Mouse (Mus musculus) hindbrain, embryonic 15.5 days (tissue): ENCODE results near the gene Six5. TPM values are rescaled to one million over a fixed set of nuclear protein-coding genes. Genes with fewer than 3 reads are reported as not detected.

Experiments used
- ATAC-seq: fragments of 200-750 bp; cut with Nextera tagmentation; 2 replicates; pipeline ENCODE4 v1.8.0; 2017; ENCODE audit warnings: low read depth, moderate number of reproducible peaks, moderate TSS enrichment; ENCODE audit not compliant: low FRiP score
- H3K27ac ChIP-seq: fragments of 300-500 bp; sonication (generic); replicated peaks from 2 replicates; pipeline ENCODE4 v1.5.1; 2015; ENCODE audit warnings: mild to moderate bottlenecking, inconsistent platforms
- H3K27me3 ChIP-seq: fragments of 300-500 bp; sonication (generic); 2 replicates; pipeline ENCODE4 v1.6.1; 2015; ENCODE audit warnings: control low read depth, inconsistent platforms
- H3K36me3 ChIP-seq: fragments of 300-500 bp; sonication (generic); 2 replicates; pipeline ENCODE4 v1.6.1; 2015; ENCODE audit warnings: control low read depth, inconsistent platforms
- H3K4me1 ChIP-seq: fragments of 300-500 bp; sonication (generic); replicated peaks from 2 replicates; pipeline ENCODE4 v1.6.1; 2015; ENCODE audit warnings: control low read depth, inconsistent platforms
- H3K4me2 ChIP-seq: fragments of 300-500 bp; sonication (generic); 2 replicates; pipeline ENCODE4 v1.6.1; 2015; ENCODE audit warnings: moderate library complexity, mild to moderate bottlenecking, inconsistent platforms
- H3K4me3 ChIP-seq: fragments of 300-500 bp; sonication (generic); 2 replicates; pipeline ENCODE4 v1.5.1; 2015; ENCODE audit warnings: mild to moderate bottlenecking, inconsistent platforms
- H3K9ac ChIP-seq: fragments of 300-500 bp; sonication (generic); 2 replicates; pipeline ENCODE4 v1.6.1; 2015; ENCODE audit warnings: inconsistent platforms
- H3K9me3 ChIP-seq: fragments of 300-500 bp; sonication (generic); 2 replicates; pipeline ENCODE4 v1.6.1; 2016; ENCODE audit warnings: control low read depth, inconsistent platforms
- WGBS: fragments of 180-500 bp; shearing (Covaris S2); methylation state at CpG from one replicate; pipeline ENCODE4 v1.1.7; 2015; 5-methylcytosine and 5-hydroxymethylcytosine counted together
- polyA plus RNA-seq: library from polyadenylated mRNA; unstranded; fragments of >200 nt; fragmentation: Nextera tagmentation; extraction: Ambion mirVana; gene quantifications from 2 replicates; pipeline ENCODE4 v1.2.1, GENCODE M21; 2015

Six5 gene
- polyA plus RNA-seq, 1 experiment from 2014 or later, result 2.6 TPM

- Histone ChIP-seq H3K27ac (no peak overlapping the region), H3K4me1 (peaks cover 16% of the 10 kb centered on the region), H3K9ac (no peak overlapping the region), H3K4me2 (no peak overlapping the region), H3K27me3 (0 out of 2 replicates have a peak, but pooled peaks cover 9% of the 10 kb centered on the region), H3K4me3 (no peak overlapping the region), H3K9me3 (0 out of 2 replicates have a peak, but pooled peaks cover 3% of the 10 kb centered on the region), H3K36me3 (peaks cover 18% of the 10 kb centered on the region; the same call in 1 of the 2 replicates)
- WGBS, result 95% methylated on average over 1 of the region's 1 CpGs
- ATAC-seq, result no peak
These were observed 5.9 kb downstream of the Six5 start for GRCm38 (mm10) chr7:19100290-19100689.

GRCm38 (mm10) chr7:19103741-19104140 is 9.3 kb downstream of the Six5 start:
- Histone ChIP-seq H3K9ac (no peak overlapping the region), H3K27ac (no peak overlapping the region), H3K36me3 (peaks cover 18% of the 10 kb centered on the region; the same call in 1 of the 2 replicates), H3K4me3 (no peak overlapping the region), H3K4me1 (no peaks in the 10 kb centered on the region), H3K27me3 (no peaks in the 10 kb centered on the region), H3K4me2 (no peak overlapping the region), H3K9me3 (0 out of 2 replicates have a peak, but pooled peaks cover 3% of the 10 kb centered on the region)
- ATAC-seq, result no peak

GRCm38 (mm10) chr7:19104486-19104885 is 10.1 kb downstream of the Six5 start:
- Histone ChIP-seq H3K4me3 (no peak overlapping the region), H3K27ac (no peak overlapping the region), H3K4me2 (no peak overlapping the region), H3K4me1 (no peaks in the 10 kb centered on the region), H3K9me3 (0 out of 2 replicates have a peak, but pooled peaks cover 3% of the 10 kb centered on the region), H3K27me3 (no peaks in the 10 kb centered on the region), H3K9ac (no peak overlapping the region), H3K36me3 (peaks cover 18% of the 10 kb centered on the region; the same call in 1 of the 2 replicates)
- 82% methylated on average over 2 of the region's 2 CpGs for WGBS
- no peak for ATAC-seq

GRCm38 (mm10) chr7:19107436-19107835 is 13.0 kb downstream of the Six5 start:
- Histone ChIP-seq H3K27me3 (no peaks in the 10 kb centered on the region), H3K4me1 (no peaks in the 10 kb centered on the region), H3K4me2 (no peak overlapping the region), H3K4me3 (no peak overlapping the region), H3K9ac (no peak overlapping the region), H3K9me3 (0 out of 2 replicates have a peak, but pooled peaks cover 3% of the 10 kb centered on the region), H3K36me3 (peaks cover 18% of the 10 kb centered on the region; the same call in 1 of the 2 replicates), H3K27ac (no peak overlapping the region)
- ATAC-seq, result no peak
- WGBS, result 64% methylated on average over 3 of the region's 3 CpGs

GRCm38 (mm10) chr7:19109565-19109964 is 15.2 kb downstream of the Six5 start:
- no peak overlapping the region for H3K4me3 ChIP-seq
- no peak for ATAC-seq
- no peak overlapping the region for H3K9ac ChIP-seq
- H3K27me3 ChIP-seq, result 0 out of 2 replicates have a peak, but pooled peaks cover 3% of the 10 kb centered on the region
- H3K4me1 ChIP-seq, result no peaks in the 10 kb centered on the region
- H3K27ac ChIP-seq, result no peak overlapping the region
- no peaks in the 10 kb centered on the region for H3K36me3 ChIP-seq
- 94% methylated on average over 1 of the region's 1 CpGs for WGBS
- H3K9me3 ChIP-seq, result no peaks in the 10 kb centered on the region
- H3K4me2 ChIP-seq, result no peak overlapping the region

- Histone ChIP-seq H3K27ac (peak within 1 kb of the TSS; percentile 33; the same call in 1 of the 2 replicates), H3K4me3 (peak within 1 kb of the TSS; percentile 38), H3K4me1 (peaks cover 28% of the 10 kb centered on the region), H3K36me3 (no peaks in the 10 kb centered on the region), H3K27me3 (0 out of 2 replicates have a peak, but pooled peaks cover 2% of the 10 kb centered on the region), H3K9ac (peak within 1 kb of the TSS; percentile 7; the same call in 1 of the 2 replicates), H3K4me2 (peak within 1 kb of the TSS; percentile 69), H3K9me3 (no peaks in the 10 kb centered on the region)
- WGBS, result 15% methylated on average over 64 of the region's 64 CpGs
- peak; percentile 75 for ATAC-seq
These were observed 23.8 kb downstream of the Six5 start, which contains the start of gene Gm4969 for GRCm38 (mm10) chr7:19118028-19118771. TSS of gene Gm4969 (minus strand) at chr7:19118368.

- Histone ChIP-seq H3K27me3 (no peaks in the 10 kb centered on the region), H3K4me3 (no peak overlapping the region), H3K9me3 (no peaks in the 10 kb centered on the region), H3K4me1 (peaks cover 28% of the 10 kb centered on the region), H3K27ac (peak overlapping the region; percentile 33; the same call in 1 of the 2 replicates), H3K9ac (no peak overlapping the region), H3K4me2 (peak overlapping the region; percentile 69), H3K36me3 (no peaks in the 10 kb centered on the region)
- WGBS, result 92% methylated on average over 8 of the region's 8 CpGs
- ATAC-seq, result peak; percentile 10; the same call in 1 of the 2 replicates
These were observed 24.7 kb downstream of the Six5 start for GRCm38 (mm10) chr7:19119083-19119482.

GRCm38 (mm10) chr7:19119631-19120429 is 25.4 kb downstream of the Six5 start, which contains the start of gene Fbxo46:
TSS of gene Fbxo46 (plus strand) at chr7:19119859.
- WGBS, result 3% methylated on average over 34 of the region's 34 CpGs
- H3K9me3 ChIP-seq, result no peaks in the 10 kb centered on the region
- H3K36me3 ChIP-seq, result no peaks in the 10 kb centered on the region
- ATAC-seq, result peak; percentile 91
- peak within 1 kb of the TSS; percentile 69 for H3K4me3 ChIP-seq
- H3K9ac ChIP-seq, result peak within 1 kb of the TSS; percentile 81
- no peaks in the 10 kb centered on the region for H3K27me3 ChIP-seq
- peak within 1 kb of the TSS; percentile 75 for H3K27ac ChIP-seq
- H3K4me1 ChIP-seq, result peaks cover 28% of the 10 kb centered on the region
- peak within 1 kb of the TSS; percentile 69 for H3K4me2 ChIP-seq

GRCm38 (mm10) chr7:19121686-19122085 is 27.3 kb downstream of the Six5 start:
- Histone ChIP-seq H3K4me2 (no peak overlapping the region), H3K27me3 (no peaks in the 10 kb centered on the region), H3K36me3 (no peaks in the 10 kb centered on the region), H3K27ac (no peak overlapping the region), H3K9ac (no peak overlapping the region), H3K4me3 (no peak overlapping the region), H3K4me1 (peaks cover 28% of the 10 kb centered on the region), H3K9me3 (no peaks in the 10 kb centered on the region)
- ATAC-seq, result no peak
- 96% methylated on average over 4 of the region's 4 CpGs for WGBS

GRCm38 (mm10) chr7:19124713-19125112 is 30.3 kb downstream of the Six5 start:
- Histone ChIP-seq H3K4me3 (no peak overlapping the region), H3K27ac (no peak overlapping the region), H3K9ac (no peak overlapping the region), H3K4me1 (peaks cover 17% of the 10 kb centered on the region), H3K4me2 (no peak overlapping the region), H3K36me3 (no peaks in the 10 kb centered on the region), H3K27me3 (no peaks in the 10 kb centered on the region), H3K9me3 (no peaks in the 10 kb centered on the region)
- ATAC-seq, result no peak
- WGBS, result 88% methylated on average over 6 of the region's 6 CpGs

- peaks cover 18% of the 10 kb centered on the region for H3K4me1 ChIP-seq
- no peak overlapping the region for H3K4me3 ChIP-seq
- H3K36me3 ChIP-seq, result no peaks in the 10 kb centered on the region
- no peak for ATAC-seq
- no peak overlapping the region for H3K4me2 ChIP-seq
- WGBS, result 92% methylated on average over 5 of the region's 5 CpGs
- H3K27ac ChIP-seq, result no peak overlapping the region
- H3K9ac ChIP-seq, result no peak overlapping the region
- no peaks in the 10 kb centered on the region for H3K27me3 ChIP-seq
- no peaks in the 10 kb centered on the region for H3K9me3 ChIP-seq
These were observed 33.4 kb downstream of the Six5 start for GRCm38 (mm10) chr7:19127744-19128143.

- Histone ChIP-seq H3K9me3 (no peaks in the 10 kb centered on the region), H3K27me3 (no peaks in the 10 kb centered on the region), H3K36me3 (no peaks in the 10 kb centered on the region; the same call in 1 of the 2 replicates), H3K4me1 (peaks cover 18% of the 10 kb centered on the region), H3K4me3 (no peak overlapping the region), H3K4me2 (no peak overlapping the region), H3K27ac (no peak overlapping the region), H3K9ac (no peak overlapping the region)
- ATAC-seq, result no peak
- WGBS, result 91% methylated on average over 5 of the region's 5 CpGs
These were observed 35.0 kb downstream of the Six5 start for GRCm38 (mm10) chr7:19129396-19129795.
